Mouse (Mus musculus) liver, postnatal 0 days (tissue): ENCODE results near the gene Gm49366.

Experiments
- CTCF ChIP-seq: sonication (generic); IDR thresholded peaks from 2 replicates; pipeline ENCODE4 v1.5.1; 2016; ENCODE audit warnings: antibody characterized with exemption, low read depth
- EP300 ChIP-seq: IDR thresholded peaks from 2 replicates; pipeline ENCODE4 v1.6.1; 2016; ENCODE audit warnings: antibody characterized with exemption, low read depth, mild to moderate bottlenecking

DNA sequence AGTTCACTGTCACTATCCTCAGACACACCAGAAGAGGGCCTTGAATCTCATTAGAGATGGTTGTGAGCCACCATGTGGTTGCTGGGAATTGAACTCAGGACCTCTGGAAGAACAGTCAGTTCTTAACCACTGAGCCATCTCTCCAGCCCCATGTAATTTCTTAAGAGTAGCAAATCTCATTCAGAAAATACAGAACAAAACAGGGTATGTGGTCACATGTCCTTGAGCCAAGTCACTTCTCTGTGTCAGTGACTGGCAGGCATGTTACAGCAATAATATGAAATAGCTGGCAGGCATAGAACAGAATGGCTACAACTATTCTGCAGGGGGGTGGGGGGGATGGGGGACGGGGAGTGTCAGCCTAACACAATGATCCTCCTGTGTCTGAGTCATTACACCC, 61.3 kb downstream of the Gm49366 start:
- TF ChIP-seq CTCF (no peak), EP300 (no peak)
